Mouse (Mus musculus) testis, postnatal 10 days (tissue): ENCODE data around the gene Olfr1015.

ENCODE experiments used
- DNase-seq: peaks from one replicate; pipeline ENCODE4 v3.0.0; 2021; ENCODE audit warnings: low spot score

Olfr1015 gene

DNA sequence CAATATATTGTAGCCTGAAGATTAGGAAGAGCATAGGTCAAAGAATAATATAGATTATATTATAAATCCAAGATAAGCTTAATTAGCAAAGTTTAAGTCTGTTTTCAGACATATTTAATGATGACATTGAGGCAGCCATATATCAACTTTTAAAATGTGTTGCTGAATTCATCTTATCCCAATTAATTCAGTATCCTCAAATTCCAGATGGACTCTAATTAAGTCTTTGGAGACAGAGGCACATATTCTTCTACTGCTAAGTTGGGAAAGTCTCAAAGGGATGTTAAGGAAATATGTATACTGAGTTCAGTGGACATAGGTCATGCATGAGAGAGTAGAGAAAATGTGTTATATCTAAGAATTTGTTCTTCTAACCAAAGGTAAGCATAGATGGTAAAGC is at the start of gene Olfr1015:
Olfr1015 (plus strand) TSS at position 301 of the 400 bp plus-strand sequence.
- DNase-seq: no peak

DNA sequence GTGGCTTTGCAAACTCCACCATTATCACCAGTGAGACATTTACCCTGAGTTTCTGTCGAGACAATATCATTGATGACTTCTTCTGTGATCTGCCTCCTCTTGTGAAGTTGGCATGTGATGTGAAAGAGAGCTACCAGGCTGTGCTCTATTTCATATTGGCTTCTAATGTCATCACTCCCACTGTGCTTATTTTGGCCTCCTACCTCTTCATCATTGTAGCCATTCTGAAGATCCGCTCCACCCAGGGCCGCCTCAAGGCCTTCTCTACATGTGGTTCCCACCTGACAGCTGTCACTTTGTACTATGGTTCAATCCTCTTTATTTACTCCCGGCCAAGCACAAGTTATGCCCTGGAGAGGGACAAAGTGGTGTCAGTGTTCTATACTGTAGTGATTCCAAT is 28.0 kb upstream of the Olfr1015 start:
- no peak for DNase-seq

DNA sequence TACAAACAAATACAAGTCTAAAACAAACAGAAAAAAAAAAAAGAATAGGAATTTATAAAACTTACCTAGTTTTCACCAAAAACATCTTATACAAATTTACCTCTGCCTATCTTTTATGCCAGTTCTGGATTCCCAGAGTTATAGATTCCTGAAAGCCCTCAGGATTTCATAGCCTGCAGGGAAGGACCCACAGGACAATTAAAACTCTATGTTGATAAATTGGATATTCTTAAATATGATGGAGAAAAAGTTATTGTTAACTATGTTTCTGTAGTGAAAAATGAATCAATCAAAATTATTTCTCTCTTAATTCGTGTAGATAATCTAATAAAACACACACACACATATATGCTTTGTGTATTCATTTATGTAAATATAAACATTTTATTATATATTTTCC is 19.2 kb upstream of the Olfr1015 start, which contains the start of gene Olfr1012:
Olfr1012 (minus strand) TSS at position 101 of the 400 bp plus-strand sequence.
- DNase-seq: no peak

DNA sequence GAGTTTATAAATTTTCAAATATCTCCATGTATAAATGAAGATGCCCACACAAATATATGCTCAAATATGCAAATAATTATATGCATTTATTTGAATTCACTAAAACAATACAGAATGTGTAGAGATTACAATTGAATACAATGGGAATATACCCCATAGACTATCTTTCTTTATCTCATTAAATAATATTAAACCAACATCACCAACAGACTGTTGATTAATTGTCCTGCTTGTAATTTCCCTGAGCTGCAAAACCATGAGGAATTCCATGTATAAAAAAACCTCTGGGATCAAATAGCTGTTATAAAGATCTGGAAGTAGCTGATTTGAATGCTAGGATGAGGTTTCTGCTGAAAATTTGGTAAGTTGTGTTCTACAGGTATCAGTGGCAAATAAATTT is 15.0 kb upstream of the Olfr1015 start, which contains the start of gene Olfr1013:
Olfr1013 (plus strand) TSS at position 301 of the 400 bp plus-strand sequence.
- no peak for DNase-seq

DNA sequence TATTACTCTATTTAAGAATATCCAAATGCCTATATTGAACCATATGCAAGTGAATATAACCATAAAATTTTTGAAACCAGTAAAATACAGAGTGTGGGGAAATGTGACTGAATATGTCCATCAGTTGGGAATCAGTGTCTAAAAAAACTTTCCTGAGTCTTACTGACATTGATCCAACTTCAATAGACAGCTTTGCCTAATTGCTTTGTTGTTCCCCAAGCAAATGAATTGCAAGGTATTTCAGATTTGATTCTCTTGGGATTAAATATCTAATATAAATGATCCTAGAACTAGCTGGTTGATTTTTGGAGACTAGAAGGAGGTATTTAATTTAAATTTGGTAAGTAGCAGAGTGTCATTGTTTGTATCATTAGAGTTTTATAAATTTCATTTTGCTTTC is 9.4 kb upstream of the Olfr1015 start, which contains the start of gene Olfr1014:
Olfr1014 (plus strand) TSS at position 301 of the 400 bp plus-strand sequence.
- DNase-seq: no peak

DNA sequence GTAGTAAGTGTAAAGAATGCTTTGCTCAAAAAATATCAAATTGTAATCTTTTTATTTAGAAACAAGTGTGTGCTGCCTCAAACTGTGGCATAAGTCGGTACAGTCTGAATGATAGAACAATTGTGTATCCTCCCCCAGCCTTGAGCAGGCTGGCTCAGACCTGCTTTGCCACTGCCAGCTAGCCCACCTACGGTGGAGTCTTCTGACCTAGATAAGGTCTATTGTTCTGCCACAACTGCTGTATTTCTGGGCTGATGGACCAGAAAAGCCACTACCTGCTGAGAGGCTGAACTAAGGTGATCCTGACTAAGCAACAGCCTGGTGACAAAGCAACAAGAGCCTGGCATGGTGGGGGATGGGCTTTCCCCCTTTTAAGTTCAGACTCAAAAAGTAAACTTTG is 10.5 kb downstream of the Olfr1015 start:
- no peak for DNase-seq

DNA sequence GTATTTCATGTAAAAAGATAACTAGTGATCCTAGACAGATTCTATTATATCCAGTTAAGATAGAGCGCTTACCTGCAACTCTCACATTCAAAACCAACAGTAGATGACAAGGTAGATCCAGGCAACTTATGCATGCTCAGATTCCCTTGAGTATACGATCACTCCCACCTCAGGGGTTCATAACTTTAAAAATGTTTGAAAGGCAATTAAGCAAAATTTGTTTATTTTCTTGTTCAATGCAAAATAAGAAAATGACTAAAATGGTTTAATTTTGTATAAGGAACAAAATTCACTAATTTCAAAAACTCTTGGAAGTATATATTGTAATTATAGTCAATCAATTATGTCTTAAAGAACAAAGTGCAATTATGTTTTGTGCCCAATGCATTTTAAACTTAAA is 20.6 kb downstream of the Olfr1015 start, which contains the start of gene Olfr1016:
Olfr1016 (minus strand) TSS at position 101 of the 400 bp plus-strand sequence.
- no peak for DNase-seq

DNA sequence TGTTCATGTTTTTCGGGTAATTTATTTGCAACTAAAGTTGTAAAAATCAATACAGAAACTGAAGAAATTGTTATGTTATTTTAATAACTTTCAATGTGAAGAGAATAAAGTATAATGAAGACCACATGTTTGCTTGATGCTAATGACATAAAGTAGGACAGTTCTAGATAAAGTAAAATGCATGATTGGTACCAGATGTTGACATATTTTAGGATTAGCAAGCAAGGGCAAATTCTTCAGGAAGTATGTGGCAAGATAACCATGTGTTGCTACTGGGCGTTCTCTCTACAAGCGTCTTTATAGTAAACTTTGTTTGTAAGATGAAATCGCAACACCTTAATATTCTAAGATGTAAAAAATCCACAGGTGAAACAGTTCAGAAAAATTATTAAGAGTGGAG is 22.7 kb downstream of the Olfr1015 start:
- no peak for DNase-seq

DNA sequence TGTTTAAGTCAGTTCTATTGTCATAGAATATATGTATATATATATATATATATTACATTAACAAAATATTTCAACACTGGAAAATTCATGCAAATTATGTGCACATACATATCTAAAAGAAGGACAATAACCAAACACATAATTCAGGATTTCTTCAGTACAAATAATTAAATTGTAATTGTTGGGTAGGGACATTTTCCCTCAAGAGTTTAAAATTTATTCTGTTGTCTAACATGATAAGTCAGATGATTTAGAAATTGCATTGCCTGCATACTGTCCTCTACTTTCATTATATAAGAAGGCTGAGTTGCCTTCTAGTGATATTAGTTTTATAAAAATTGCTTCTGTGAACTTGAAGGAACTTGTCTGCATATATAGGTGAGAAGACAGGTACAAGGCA is 36.4 kb downstream of the Olfr1015 start, which contains the start of gene Olfr1018:
Olfr1018 (plus strand) TSS at position 301 of the 400 bp plus-strand sequence.
- DNase-seq: no peak
